Mouse (Mus musculus): Measurements from ENCODE around the gene Ndufs2. TPM values are rescaled to one million over a fixed set of nuclear protein-coding genes. Genes with fewer than 3 reads are reported as not detected.

Ndufs2 gene
- polyA plus RNA-seq (2014; fragmentation: Nextera tagmentation; extraction: Ambion mirVana): 260 and 264 TPM in 2 replicates

- H3K27ac ChIP-seq (replicated peaks; ENCODE audit: low read depth, low read length): peak within 1 kb of the TSS; percentile 83
- peak within 1 kb of the TSS; percentile 66 for H3K4me2 ChIP-seq (ENCODE audit: low read depth, severe bottlenecking)
- ATAC-seq (ENCODE audit: insufficient number of reproducible peaks, low FRiP score, low TSS enrichment, low read depth): no peak
- DNase-seq (ENCODE audit: low spot score): peak; percentile 58
- H3K36me3 ChIP-seq (ENCODE audit: control insufficient read depth, insufficient read depth, low read length): peaks cover 3% of the 10 kb centered on the region
- H3K4me1 ChIP-seq (ENCODE audit: control insufficient read depth, insufficient read depth, low read length): peaks cover 32% of the 10 kb centered on the region
- H3K9ac ChIP-seq (ENCODE audit: low read length): peak within 1 kb of the TSS; percentile 61
- WGBS: 11% methylated on average over 26 of the region's 26 CpGs
- peak within 1 kb of the TSS; percentile 24 for H3K4me3 ChIP-seq (ENCODE audit: low read depth, low read length)
- no peaks in the 10 kb centered on the region for H3K9me3 ChIP-seq (ENCODE audit: control insufficient read depth, low read length)
- no peaks in the 10 kb centered on the region for H3K27me3 ChIP-seq (ENCODE audit: control insufficient read depth, insufficient read depth, low read length)
Observed at GRCm38 (mm10) chr1:171250680-171251593, at the start of gene Ndufs2. Ndufs2 (minus strand) TSS chr1:171251388.

- H3K9ac ChIP-seq (ENCODE audit: low read length): no peak overlapping the region
- no peaks in the 10 kb centered on the region for H3K9me3 ChIP-seq (ENCODE audit: control insufficient read depth, low read length)
- ATAC-seq (ENCODE audit: insufficient number of reproducible peaks, low FRiP score, low TSS enrichment, low read depth): no peak
- H3K27ac ChIP-seq (replicated peaks; ENCODE audit: low read depth, low read length): no peak overlapping the region
- no peaks in the 10 kb centered on the region for H3K27me3 ChIP-seq (ENCODE audit: control insufficient read depth, insufficient read depth, low read length)
- no peak overlapping the region for H3K4me3 ChIP-seq (ENCODE audit: low read depth, low read length)
- no peak overlapping the region for H3K4me2 ChIP-seq (ENCODE audit: low read depth, severe bottlenecking)
- no peak for DNase-seq (ENCODE audit: low spot score)
- H3K4me1 ChIP-seq (ENCODE audit: control insufficient read depth, insufficient read depth, low read length): peaks cover 3% of the 10 kb centered on the region; the same call in 1 of the 2 replicates
- 57% methylated on average over 3 of the region's 3 CpGs for WGBS
- no peaks in the 10 kb centered on the region for H3K36me3 ChIP-seq (ENCODE audit: control insufficient read depth, insufficient read depth, low read length)
Observed at GRCm38 (mm10) chr1:171298226-171298625, 47.0 kb upstream of the Ndufs2 start.

GRCm38 (mm10) chr1:171295063-171295402, 43.8 kb upstream of the Ndufs2 start:
- H3K4me1 ChIP-seq (ENCODE audit: control insufficient read depth, insufficient read depth, low read length): peaks cover 4% of the 10 kb centered on the region; the same call in 1 of the 2 replicates
- H3K9me3 ChIP-seq (ENCODE audit: control insufficient read depth, low read length): no peaks in the 10 kb centered on the region
- peak overlapping the region; percentile 86 for H3K27ac ChIP-seq (replicated peaks; ENCODE audit: low read depth, low read length)
- peak overlapping the region; percentile 33 for H3K4me2 ChIP-seq (ENCODE audit: low read depth, severe bottlenecking)
- DNase-seq (ENCODE audit: low spot score) (no peak), ATAC-seq (ENCODE audit: insufficient number of reproducible peaks, low FRiP score, low TSS enrichment, low read depth) (peak; percentile 26; the same call in 1 of the 2 replicates)
- H3K36me3 ChIP-seq (ENCODE audit: control insufficient read depth, insufficient read depth, low read length): peaks cover under 1% of the 10 kb centered on the region; the same call in 1 of the 2 replicates
- H3K27me3 ChIP-seq (ENCODE audit: control insufficient read depth, insufficient read depth, low read length): no peaks in the 10 kb centered on the region
- 17% methylated on average over 3 of the region's 3 CpGs for WGBS
- H3K9ac ChIP-seq (ENCODE audit: low read length): peak overlapping the region; percentile 84
- peak overlapping the region; percentile 59 for H3K4me3 ChIP-seq (ENCODE audit: low read depth, low read length)

DNA sequence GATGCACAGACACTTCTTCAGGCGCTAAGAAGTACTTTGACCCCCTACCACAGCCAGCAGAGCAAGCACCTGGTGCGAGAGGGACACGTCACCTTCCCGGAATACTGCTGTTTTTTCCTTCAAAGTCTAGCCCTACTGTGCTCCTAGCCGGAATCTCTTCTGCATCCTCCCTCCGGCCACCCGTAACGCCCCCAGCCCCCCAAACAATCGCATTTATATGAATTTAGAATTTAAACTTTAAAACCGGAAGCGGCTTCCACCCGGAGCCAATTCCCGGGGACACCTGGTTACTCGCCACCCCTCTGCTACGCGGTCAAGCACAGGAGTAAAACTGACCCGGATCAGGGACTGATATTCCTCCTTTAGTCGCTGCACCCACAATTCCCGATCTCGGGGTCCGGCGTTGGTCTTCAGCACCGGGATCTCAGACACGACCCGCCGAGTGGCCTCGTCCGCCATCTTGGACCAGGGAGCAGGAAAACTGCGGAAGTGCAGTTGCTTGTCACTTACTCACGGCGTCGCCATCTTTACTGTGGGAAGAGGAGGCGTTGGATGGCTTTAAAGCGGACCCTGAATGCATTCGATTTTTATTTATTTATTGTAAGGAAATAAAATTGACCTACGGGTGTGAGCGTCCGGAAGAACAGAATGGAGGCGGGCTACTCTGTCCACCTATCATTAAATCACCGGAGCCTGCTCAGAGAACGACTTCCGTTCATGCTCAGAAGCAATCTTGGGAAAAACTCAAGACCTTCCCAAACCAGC, 43.3 kb upstream of the Ndufs2 start, which contains the start of gene Ufc1:
Gene Ufc1 (minus strand): TSS at position 727 of the 765 bp plus-strand sequence.
- peak; percentile 86 for DNase-seq (ENCODE audit: low spot score)
- peak within 1 kb of the TSS; percentile 84 for H3K9ac ChIP-seq (ENCODE audit: low read length)
- peak; percentile 78 for ATAC-seq (ENCODE audit: insufficient number of reproducible peaks, low FRiP score, low TSS enrichment, low read depth)
- no peaks in the 10 kb centered on the region for H3K9me3 ChIP-seq (ENCODE audit: control insufficient read depth, low read length)
- H3K36me3 ChIP-seq (ENCODE audit: control insufficient read depth, insufficient read depth, low read length): peaks cover 6% of the 10 kb centered on the region; the same call in 1 of the 2 replicates
- peak within 1 kb of the TSS; percentile 59 for H3K4me3 ChIP-seq (ENCODE audit: low read depth, low read length)
- H3K27me3 ChIP-seq (ENCODE audit: control insufficient read depth, insufficient read depth, low read length): no peaks in the 10 kb centered on the region
- peak within 1 kb of the TSS; percentile 86 for H3K27ac ChIP-seq (replicated peaks; ENCODE audit: low read depth, low read length)
- H3K4me2 ChIP-seq (ENCODE audit: low read depth, severe bottlenecking): peak within 1 kb of the TSS; percentile 64
- peaks cover 4% of the 10 kb centered on the region; the same call in 1 of the 2 replicates for H3K4me1 ChIP-seq (ENCODE audit: control insufficient read depth, insufficient read depth, low read length)
- under 1% methylated on average over 42 of the region's 42 CpGs for WGBS

DNA sequence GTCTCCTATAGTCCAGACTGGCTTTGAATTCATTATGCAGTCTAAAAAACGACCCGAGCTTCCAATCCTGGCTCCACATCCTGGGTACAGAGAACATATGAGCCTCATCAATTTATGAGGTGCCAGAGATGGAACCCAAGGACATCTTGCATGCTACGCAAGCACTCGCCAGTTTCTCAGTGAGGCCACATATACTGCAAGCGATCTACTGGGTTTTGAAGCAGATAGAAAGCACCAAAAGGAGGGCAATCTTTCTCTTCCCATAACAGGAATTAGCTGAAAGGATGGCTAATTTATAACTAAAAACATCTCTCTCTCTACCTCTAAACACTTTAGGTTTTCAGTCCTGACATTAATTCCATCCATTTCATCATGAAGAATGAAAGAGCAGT, 42.7 kb upstream of the Ndufs2 start:
- DNase-seq (ENCODE audit: low spot score) (no peak), ATAC-seq (ENCODE audit: insufficient number of reproducible peaks, low FRiP score, low TSS enrichment, low read depth) (no peak)
- Histone ChIP-seq H3K4me2 (ENCODE audit: low read depth, severe bottlenecking) (peak overlapping the region; percentile 64), H3K27me3 (ENCODE audit: control insufficient read depth, insufficient read depth, low read length) (no peaks in the 10 kb centered on the region), H3K4me3 (ENCODE audit: low read depth, low read length) (peak overlapping the region; percentile 59), H3K4me1 (ENCODE audit: control insufficient read depth, insufficient read depth, low read length) (peaks cover 4% of the 10 kb centered on the region; the same call in 1 of the 2 replicates), H3K9me3 (ENCODE audit: control insufficient read depth, low read length) (no peaks in the 10 kb centered on the region), H3K27ac (replicated peaks; ENCODE audit: low read depth, low read length) (peak overlapping the region; percentile 86; the same call in 1 of the 2 replicates), H3K36me3 (ENCODE audit: control insufficient read depth, insufficient read depth, low read length) (peaks cover 6% of the 10 kb centered on the region; the same call in 1 of the 2 replicates), H3K9ac (ENCODE audit: low read length) (peak overlapping the region; percentile 84)
- WGBS: 37% methylated on average over 5 of the region's 5 CpGs

- Histone ChIP-seq H3K9ac (ENCODE audit: low read length) (no peak overlapping the region), H3K9me3 (ENCODE audit: control insufficient read depth, low read length) (no peaks in the 10 kb centered on the region), H3K4me1 (ENCODE audit: control insufficient read depth, insufficient read depth, low read length) (peaks cover 4% of the 10 kb centered on the region; the same call in 1 of the 2 replicates), H3K4me2 (ENCODE audit: low read depth, severe bottlenecking) (peak overlapping the region; percentile 64), H3K27me3 (ENCODE audit: control insufficient read depth, insufficient read depth, low read length) (no peaks in the 10 kb centered on the region), H3K36me3 (ENCODE audit: control insufficient read depth, insufficient read depth, low read length) (peaks cover 6% of the 10 kb centered on the region; the same call in 1 of the 2 replicates), H3K4me3 (ENCODE audit: low read depth, low read length) (no peak overlapping the region; the same call in 1 of the 2 replicates), H3K27ac (replicated peaks; ENCODE audit: low read depth, low read length) (no peak overlapping the region)
- WGBS: 80% methylated on average over 3 of the region's 3 CpGs
- no peak for ATAC-seq (ENCODE audit: insufficient number of reproducible peaks, low FRiP score, low TSS enrichment, low read depth)
- DNase-seq (ENCODE audit: low spot score): no peak
Observed at GRCm38 (mm10) chr1:171293351-171293750, 42.2 kb upstream of the Ndufs2 start.

GRCm38 (mm10) chr1:171288328-171288727, 37.1 kb upstream of the Ndufs2 start:
- 65% methylated on average over 4 of the region's 4 CpGs for WGBS
- H3K4me1 ChIP-seq (ENCODE audit: control insufficient read depth, insufficient read depth, low read length): peaks cover 5% of the 10 kb centered on the region; the same call in 1 of the 2 replicates
- no peak for DNase-seq (ENCODE audit: low spot score)
- peaks cover 20% of the 10 kb centered on the region; the same call in 1 of the 2 replicates for H3K36me3 ChIP-seq (ENCODE audit: control insufficient read depth, insufficient read depth, low read length)
- no peak overlapping the region for H3K27ac ChIP-seq (replicated peaks; ENCODE audit: low read depth, low read length)
- no peaks in the 10 kb centered on the region for H3K27me3 ChIP-seq (ENCODE audit: control insufficient read depth, insufficient read depth, low read length)
- ATAC-seq (ENCODE audit: insufficient number of reproducible peaks, low FRiP score, low TSS enrichment, low read depth): no peak
- no peak overlapping the region for H3K9ac ChIP-seq (ENCODE audit: low read length)
- no peaks in the 10 kb centered on the region for H3K9me3 ChIP-seq (ENCODE audit: control insufficient read depth, low read length)
- peak overlapping the region; percentile 45; the same call in 1 of the 2 replicates for H3K4me2 ChIP-seq (ENCODE audit: low read depth, severe bottlenecking)
- H3K4me3 ChIP-seq (ENCODE audit: low read depth, low read length): peak overlapping the region; percentile 85; the same call in 1 of the 2 replicates

Measured in limb, embryonic 11.5 days (tissue).